Mouse (Mus musculus): ENCODE measurements at regions not wholly inside any gene's neighbourhood (a gene's known extent, or its start where the extent isn't known, plus 50 kb on each side); places are given as distances from the start of the nearest gene placed in this dataset.

GRCm38 (mm10) chr9:116323871-116324721 is 148.9 kb upstream of the Tgfbr2 start:
- TF ChIP-seq CTCF (IDR thresholded peaks at IDR 0.05; ENCODE audit: low read depth) (no peak), EP300 (optimal IDR thresholded peaks at IDR 0.05) (no peak)
